Mouse (Mus musculus): ENCODE measurements around the gene Nemp1. TPM values are rescaled to one million over a fixed set of nuclear protein-coding genes. Genes with fewer than 3 reads are reported as not detected.

Nemp1 gene
- 5.6 TPM for polyA plus RNA-seq (2012; fragmentation: generic; extraction: Trizol)

DNA sequence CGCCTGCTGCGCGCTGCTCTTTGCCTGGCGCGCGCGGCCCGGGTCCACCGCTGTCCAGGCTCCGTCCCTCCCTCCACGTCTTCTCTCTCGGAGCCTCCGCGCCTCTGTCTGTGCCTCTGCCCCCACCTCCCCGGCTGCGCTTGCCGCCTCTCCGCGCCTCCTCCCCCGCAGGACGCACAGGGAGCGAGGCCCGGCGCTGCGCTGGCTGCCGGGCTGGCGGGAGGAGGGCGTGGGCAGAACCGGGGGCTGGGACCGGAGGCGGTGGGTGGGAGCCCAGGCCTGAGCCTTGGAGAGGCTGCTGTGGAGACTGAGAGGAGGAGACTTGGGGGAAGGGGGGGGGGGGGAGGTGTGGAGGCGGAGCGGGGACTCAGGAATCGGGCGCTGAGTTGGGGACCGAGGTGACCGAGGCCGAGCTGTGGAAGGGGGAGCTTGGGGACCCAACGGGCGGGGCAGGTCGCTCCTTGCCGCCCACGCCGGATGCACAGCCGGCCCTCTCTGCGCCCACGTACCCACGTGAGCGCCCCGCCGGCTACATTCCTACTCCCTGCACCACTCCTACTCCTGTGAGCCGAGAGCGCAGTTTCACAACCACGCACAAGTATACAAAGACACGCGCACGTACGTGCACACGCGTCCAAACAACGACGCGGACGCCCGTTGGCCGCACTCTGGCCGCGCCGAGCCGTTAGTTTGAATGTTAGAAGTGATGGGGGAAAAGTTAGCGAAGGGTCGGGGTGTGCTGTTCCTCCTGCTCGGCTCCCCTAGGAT is at the start of gene Nemp1:
Gene Nemp1 (plus strand): TSS at position 401 of the 768 bp plus-strand sequence.
- TF ChIP-seq REST (IDR thresholded peaks at IDR 0.05; ENCODE audit: insufficient read depth, insufficient read length), result peak; percentile 4
- TF ChIP-seq USF1 (IDR thresholded peaks at IDR 0.05; ENCODE audit: low read depth), result peak; percentile 81
- peak; percentile 21 for TF ChIP-seq E2F4 (IDR thresholded peaks at IDR 0.05; ENCODE audit: insufficient read depth)
- peak; percentile 39 for TF ChIP-seq TCF3 (IDR thresholded peaks at IDR 0.05; ENCODE audit: insufficient read length, low read depth)
- TF ChIP-seq TCF12 (IDR thresholded peaks at IDR 0.05; ENCODE audit: insufficient read depth, poor library complexity, severe bottlenecking), result no peak
- TF ChIP-seq MYOD1 (IDR thresholded peaks at IDR 0.05; ENCODE audit: control insufficient read depth in 1 of 3, insufficient read length in 2 of 3, low read depth in 2 of 3), result peak in 2 of 3 experiments; percentile 45 to 72
- peak in 2 of 3 experiments; percentile 59 to 61 for TF ChIP-seq MYOG (IDR thresholded peaks at IDR 0.05; ENCODE audit: control insufficient read depth in 1 of 3, insufficient read depth in 1 of 3, insufficient read length in 2 of 3, low read depth in 2 of 3)
- TF ChIP-seq POLR2AphosphoS2 (IDR thresholded peaks at IDR 0.05; ENCODE audit: insufficient read length, low read depth), result peak; percentile 94
- no peak for TF ChIP-seq SRF (IDR thresholded peaks at IDR 0.05; ENCODE audit: control insufficient read depth, insufficient read length, low read depth)
- no peak for TF ChIP-seq MAX (IDR thresholded peaks at IDR 0.05; ENCODE audit: low read depth)
- TF ChIP-seq CEBPB (IDR thresholded peaks at IDR 0.05; ENCODE audit: insufficient read depth, poor library complexity, severe bottlenecking), result 0 out of 2 replicates have a peak, but pooled peaks have one; percentile 46
- peak; percentile 88 for TF ChIP-seq POLR2A (IDR thresholded peaks at IDR 0.05; ENCODE audit: insufficient read length, low read depth)
- H3K27me3 ChIP-seq (ENCODE audit: control insufficient read depth, insufficient read depth, insufficient read length), result no peaks in the 10 kb centered on the region

DNA sequence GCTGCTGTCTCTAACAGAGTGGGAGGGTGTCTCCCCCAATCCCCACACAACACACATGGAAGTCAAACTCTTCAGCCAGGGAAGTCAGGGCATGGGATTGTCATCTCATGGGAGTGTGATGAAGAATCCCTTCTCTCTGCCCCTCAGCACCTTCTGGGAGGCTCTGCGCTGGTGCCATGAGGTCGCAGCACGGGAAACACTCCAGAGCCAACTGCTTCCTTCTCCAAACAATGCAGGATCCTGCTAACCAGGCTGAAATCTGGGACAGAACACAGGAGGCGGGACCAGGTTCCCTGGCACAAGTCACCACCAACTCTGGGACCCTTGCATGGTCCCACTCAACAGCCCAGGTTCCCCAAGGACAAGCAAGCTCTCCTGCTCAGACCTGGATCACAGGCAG is 49.4 kb upstream of the Nemp1 start:
- peaks cover 76% of the 10 kb centered on the region for H3K79me2 ChIP-seq (ENCODE audit: control insufficient read depth, insufficient read depth)
- peak overlapping the region; percentile 85 for H3K4me3 ChIP-seq
- peak overlapping the region; percentile 94 for H3K4me2 ChIP-seq (ENCODE audit: low read depth)
- H3ac ChIP-seq (ENCODE audit: control insufficient read depth, insufficient read length), result no peak overlapping the region
- no peaks in the 10 kb centered on the region for H3K27me3 ChIP-seq (ENCODE audit: control insufficient read depth, insufficient read depth, insufficient read length)
- H3K36me3 ChIP-seq (ENCODE audit: control insufficient read depth, insufficient read depth), result peaks cover 4% of the 10 kb centered on the region
- peak; percentile 49 for TF ChIP-seq POLR2AphosphoS2 (IDR thresholded peaks at IDR 0.05; ENCODE audit: insufficient read length, low read depth)
- TF ChIP-seq REST (IDR thresholded peaks at IDR 0.05; ENCODE audit: insufficient read depth, insufficient read length), result no peak
- no peak for TF ChIP-seq E2F4 (IDR thresholded peaks at IDR 0.05; ENCODE audit: insufficient read depth)
- TF ChIP-seq POLR2A (IDR thresholded peaks at IDR 0.05; ENCODE audit: insufficient read length, low read depth), result peak; percentile 12
- no peak for TF ChIP-seq SRF (IDR thresholded peaks at IDR 0.05; ENCODE audit: control insufficient read depth, insufficient read length, low read depth)
- no peak for TF ChIP-seq MAX (IDR thresholded peaks at IDR 0.05; ENCODE audit: low read depth)

More for the DNA sequence above, at the start of gene Nemp1:
- Histone ChIP-seq H3K79me2 (ENCODE audit: control insufficient read depth, insufficient read depth) (peaks cover 33% of the 10 kb centered on the region), H3K36me3 (ENCODE audit: control insufficient read depth, insufficient read depth) (peaks cover 5% of the 10 kb centered on the region), H3K4me2 (ENCODE audit: low read depth) (peak within 1 kb of the TSS; percentile 97), H3K4me3 (peak within 1 kb of the TSS; percentile 98), H3ac (ENCODE audit: control insufficient read depth, insufficient read length) (peak within 1 kb of the TSS; percentile 72)

DNA sequence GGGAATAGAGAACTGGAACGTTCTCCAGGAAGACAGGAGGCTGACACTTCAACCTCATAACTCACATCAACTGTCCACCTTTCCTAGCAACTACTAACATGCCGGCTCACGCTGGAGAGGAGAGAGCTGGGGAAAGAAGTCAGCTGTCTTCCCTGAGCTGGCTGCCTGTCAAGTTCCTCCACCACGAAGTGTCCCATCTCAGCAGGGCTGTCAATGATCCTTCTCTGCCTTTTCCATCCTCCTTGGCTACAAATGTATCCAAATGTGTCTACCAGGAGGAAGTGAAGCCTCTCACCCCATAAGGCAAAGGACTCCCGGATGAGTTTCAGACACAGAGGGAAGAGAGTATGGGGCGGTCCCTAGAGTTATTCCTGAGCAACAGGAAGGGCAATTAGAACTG is 48.5 kb upstream of the Nemp1 start:
- TF ChIP-seq MYOG (IDR thresholded peaks at IDR 0.05; ENCODE audit: control insufficient read depth in 1 of 3, insufficient read depth in 1 of 3, insufficient read length in 2 of 3, low read depth in 2 of 3), result peak in 1 of 3 experiments; percentile 79
- no peak for TF ChIP-seq MAX (IDR thresholded peaks at IDR 0.05; ENCODE audit: low read depth)
- no peak for TF ChIP-seq E2F4 (IDR thresholded peaks at IDR 0.05; ENCODE audit: insufficient read depth)
- no peak for TF ChIP-seq POLR2AphosphoS2 (IDR thresholded peaks at IDR 0.05; ENCODE audit: insufficient read length, low read depth)
- peak; percentile 32 to 78 (median 67) for TF ChIP-seq MYOD1 (IDR thresholded peaks at IDR 0.05; ENCODE audit: control insufficient read depth in 1 of 3, insufficient read length in 2 of 3, low read depth in 2 of 3)
- H3K4me2 ChIP-seq (ENCODE audit: low read depth), result peak overlapping the region; percentile 94
- peaks cover 67% of the 10 kb centered on the region for H3K79me2 ChIP-seq (ENCODE audit: control insufficient read depth, insufficient read depth)
- H3K27me3 ChIP-seq (ENCODE audit: control insufficient read depth, insufficient read depth, insufficient read length), result no peaks in the 10 kb centered on the region
- no peak overlapping the region for H3ac ChIP-seq (ENCODE audit: control insufficient read depth, insufficient read length)
- H3K4me3 ChIP-seq, result peak overlapping the region; percentile 85
- no peaks in the 10 kb centered on the region for H3K36me3 ChIP-seq (ENCODE audit: control insufficient read depth, insufficient read depth)

DNA sequence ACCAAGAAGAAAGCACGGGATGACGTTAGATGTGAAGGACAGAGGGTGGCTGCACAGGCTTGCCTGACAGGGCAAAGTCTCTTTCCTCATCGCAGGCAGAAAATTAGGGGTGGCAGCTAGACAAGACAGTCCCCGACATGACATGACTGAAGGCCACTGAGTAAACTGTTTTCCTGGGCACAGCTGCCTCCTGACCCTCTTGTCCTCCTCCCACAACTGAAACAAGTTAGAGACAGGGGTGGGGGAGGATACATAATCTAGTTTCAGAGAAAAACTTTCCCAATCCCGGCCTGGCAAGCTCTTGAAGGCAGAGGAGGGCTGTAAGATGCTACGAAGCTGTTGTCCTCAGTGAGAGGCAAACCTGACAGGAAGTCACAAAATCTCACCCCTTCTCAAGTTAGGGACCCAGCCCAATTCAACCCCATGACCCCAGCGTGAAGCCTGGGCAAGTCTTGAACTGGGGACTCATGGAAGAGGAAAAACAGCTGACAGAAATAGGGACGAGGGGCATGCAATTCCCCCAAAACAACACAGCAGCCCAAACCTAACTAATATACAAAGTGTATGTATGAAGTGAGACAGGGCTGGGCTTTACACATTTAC is 47.5 kb upstream of the Nemp1 start:
- H3K4me3 ChIP-seq, result peak overlapping the region; percentile 85
- no peaks in the 10 kb centered on the region for H3K36me3 ChIP-seq (ENCODE audit: control insufficient read depth, insufficient read depth)
- peak overlapping the region; percentile 3 for H3ac ChIP-seq (ENCODE audit: control insufficient read depth, insufficient read length)
- H3K79me2 ChIP-seq (ENCODE audit: control insufficient read depth, insufficient read depth), result peaks cover 57% of the 10 kb centered on the region
- no peaks in the 10 kb centered on the region for H3K27me3 ChIP-seq (ENCODE audit: control insufficient read depth, insufficient read depth, insufficient read length)
- H3K4me2 ChIP-seq (ENCODE audit: low read depth), result peak overlapping the region; percentile 94
- TF ChIP-seq TCF12 (IDR thresholded peaks at IDR 0.05; ENCODE audit: insufficient read depth, poor library complexity, severe bottlenecking) (no peak), MAX (IDR thresholded peaks at IDR 0.05; ENCODE audit: low read depth) (no peak), POLR2AphosphoS2 (IDR thresholded peaks at IDR 0.05; ENCODE audit: insufficient read length, low read depth) (no peak), REST (IDR thresholded peaks at IDR 0.05; ENCODE audit: insufficient read depth, insufficient read length) (no peak), CEBPB (IDR thresholded peaks at IDR 0.05; ENCODE audit: insufficient read depth, poor library complexity, severe bottlenecking) (no peak), SRF (IDR thresholded peaks at IDR 0.05; ENCODE audit: control insufficient read depth, insufficient read length, low read depth) (no peak), MYOD1 (IDR thresholded peaks at IDR 0.05; ENCODE audit: control insufficient read depth in 1 of 3, insufficient read length in 2 of 3, low read depth in 2 of 3) (no peak), USF1 (IDR thresholded peaks at IDR 0.05; ENCODE audit: low read depth) (no peak), POLR2A (IDR thresholded peaks at IDR 0.05; ENCODE audit: insufficient read length, low read depth) (no peak), E2F4 (IDR thresholded peaks at IDR 0.05; ENCODE audit: insufficient read depth) (no peak), MYOG (IDR thresholded peaks at IDR 0.05; ENCODE audit: control insufficient read depth in 1 of 3, insufficient read depth in 1 of 3, insufficient read length in 2 of 3, low read depth in 2 of 3) (no peak), TCF3 (IDR thresholded peaks at IDR 0.05; ENCODE audit: insufficient read length, low read depth) (no peak)
